Mouse (Mus musculus): Measurements from ENCODE around the gene Polr1e.
"Not testable (repeated sequence)": the region's sequence is repeated elsewhere in the genome, so short reads cannot be mapped to it uniquely, and the experiment has no call there.

The Polr1e gene

GRCm38 (mm10) chr4:45018452-45018980 lies at the start of gene Polr1e:
TSS of gene Polr1e (plus strand) at chr4:45018583.
- peak; percentile 95 for DNase-seq (ENCODE audit: low read depth, low spot score)

- DNase-seq (ENCODE audit: low read depth, low spot score), result no peak
Observed at GRCm38 (mm10) chr4:44970056-44970455, 48.3 kb upstream of the Polr1e start.

GRCm38 (mm10) chr4:44970612-44971110 lies 47.7 kb upstream of the Polr1e start:
- DNase-seq (ENCODE audit: low read depth, low spot score), result peak; percentile 84

GRCm38 (mm10) chr4:44973450-44973849 lies 44.9 kb upstream of the Polr1e start:
- peak; percentile 92 for DNase-seq (ENCODE audit: low read depth, low spot score)

- no peak for DNase-seq (ENCODE audit: low read depth, low spot score)
Observed at GRCm38 (mm10) chr4:44973871-44974270, 44.5 kb upstream of the Polr1e start.

- no peak for DNase-seq (ENCODE audit: low read depth, low spot score)
Observed at GRCm38 (mm10) chr4:44974331-44974730, 44.1 kb upstream of the Polr1e start.

- DNase-seq (ENCODE audit: low read depth, low spot score), result no peak
Observed at GRCm38 (mm10) chr4:44976026-44976615, 42.3 kb upstream of the Polr1e start.

GRCm38 (mm10) chr4:44976921-44977710 lies 41.3 kb upstream of the Polr1e start:
- no peak for DNase-seq (ENCODE audit: low read depth, low spot score)

- no peak for DNase-seq (ENCODE audit: low read depth, low spot score)
Observed at GRCm38 (mm10) chr4:44978175-44978574, 40.2 kb upstream of the Polr1e start.

- DNase-seq (ENCODE audit: low read depth, low spot score), result no peak
Observed at GRCm38 (mm10) chr4:44979794-44980338, 38.5 kb upstream of the Polr1e start.

- DNase-seq (ENCODE audit: low read depth, low spot score), result peak; percentile 71
Observed at GRCm38 (mm10) chr4:44981280-44981973, 37.0 kb upstream of the Polr1e start, which contains the start of gene Grhpr. TSS of gene Grhpr (plus strand) at chr4:44981395.

- no peak for DNase-seq (ENCODE audit: low read depth, low spot score)
Observed at GRCm38 (mm10) chr4:44981974-44982287, 36.5 kb upstream of the Polr1e start.

GRCm38 (mm10) chr4:44982440-44983130 lies 35.8 kb upstream of the Polr1e start:
- no peak for DNase-seq (ENCODE audit: low read depth, low spot score)

- no peak for DNase-seq (ENCODE audit: low read depth, low spot score)
Observed at GRCm38 (mm10) chr4:44983131-44983740, 35.1 kb upstream of the Polr1e start.

GRCm38 (mm10) chr4:44990560-44990959 lies 27.8 kb upstream of the Polr1e start:
- no peak for DNase-seq (ENCODE audit: low read depth, low spot score)

GRCm38 (mm10) chr4:44992330-44992729 lies 26.1 kb upstream of the Polr1e start:
- DNase-seq (ENCODE audit: low read depth, low spot score), result not testable (repeated sequence)

- not testable (repeated sequence) for DNase-seq (ENCODE audit: low read depth, low spot score)
Observed at GRCm38 (mm10) chr4:44993179-44993578, 25.2 kb upstream of the Polr1e start.

GRCm38 (mm10) chr4:44993847-44994246 lies 24.5 kb upstream of the Polr1e start:
- no peak for DNase-seq (ENCODE audit: low read depth, low spot score)

GRCm38 (mm10) chr4:44994776-44995175 lies 23.6 kb upstream of the Polr1e start:
- DNase-seq (ENCODE audit: low read depth, low spot score), result no peak

- no peak for DNase-seq (ENCODE audit: low read depth, low spot score)
Observed at GRCm38 (mm10) chr4:44998071-44998470, 20.3 kb upstream of the Polr1e start.

- DNase-seq (ENCODE audit: low read depth, low spot score), result no peak
Observed at GRCm38 (mm10) chr4:45000001-45000400, 18.4 kb upstream of the Polr1e start.
